In the genomic region with DNA sequence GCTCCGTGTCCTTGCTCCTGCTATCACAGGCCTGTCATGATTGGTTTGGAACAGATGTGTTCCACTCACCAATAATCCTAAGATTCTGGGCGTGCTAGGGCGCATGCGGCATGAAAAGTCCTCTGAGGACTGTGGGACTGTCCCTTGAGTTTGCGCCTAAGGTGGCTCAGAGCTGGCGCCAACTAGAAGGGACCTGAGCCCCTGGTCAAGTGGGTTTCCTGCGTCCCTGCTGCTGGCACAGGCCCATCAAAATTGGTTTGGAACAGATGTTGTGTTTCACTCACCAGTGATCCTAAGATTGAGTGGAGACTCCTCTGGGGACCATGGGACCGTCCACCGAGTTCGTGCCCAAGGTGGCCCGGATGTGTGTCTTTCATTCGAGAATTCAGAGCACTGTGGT, we compare ENCODE assay signal across 21 mouse cellular contexts. TPM values are rescaled to one million over a fixed set of nuclear protein-coding genes. Genes with fewer than 3 reads are reported as not detected.
"Had no signal": no experiment of that assay in that cellular context is flagged by ENCODE, and none has a peak within 500 bp of the region (broad histone marks: within the 10 kb centered on the region; RNA-seq: fewer than 3 reads in every experiment).

No protein-coding gene starts in this region.

- H3K9me3 ChIP-seq: neural tube, embryonic 12.5 days; neural tube, embryonic 13.5 days; neural tube, embryonic 15.5 days; stomach, embryonic 15.5 days had no signal

- H3K27ac ChIP-seq: neural tube, embryonic 12.5 days; neural tube, embryonic 13.5 days; neural tube, embryonic 15.5 days; stomach, embryonic 15.5 days; stomach, postnatal 0 days had no signal

- DNase-seq: retina, postnatal 1 day; right cerebral cortex, adult 18-20 months; right cerebral cortex, postnatal 14 days; right cerebral cortex, postnatal 25 days; right cerebral cortex, postnatal 4 days; spleen, adult 18-20 months; thymus, adult 18-20 months; thymus, adult 2 months; thymus, postnatal 14 days; thymus, postnatal 25 days; thymus, postnatal 36 days; thymus, postnatal 4 days had no signal

- H3K36me3 ChIP-seq: neural tube, embryonic 12.5 days; neural tube, embryonic 13.5 days; neural tube, embryonic 15.5 days; stomach, embryonic 15.5 days had no signal

- H3K27me3 ChIP-seq: neural tube, embryonic 12.5 days; neural tube, embryonic 13.5 days; neural tube, embryonic 15.5 days; stomach, embryonic 15.5 days had no signal

- H3K4me1 ChIP-seq: neural tube, embryonic 12.5 days; neural tube, embryonic 13.5 days; neural tube, embryonic 15.5 days; stomach, embryonic 15.5 days had no signal

- H3K4me3 ChIP-seq: neural tube, embryonic 12.5 days; neural tube, embryonic 13.5 days; neural tube, embryonic 15.5 days; stomach, embryonic 15.5 days had no signal

- H3K9ac ChIP-seq: neural tube, embryonic 12.5 days; neural tube, embryonic 13.5 days; neural tube, embryonic 15.5 days; stomach, embryonic 15.5 days had no signal

- H3K4me2 ChIP-seq: neural tube, embryonic 12.5 days; neural tube, embryonic 13.5 days; neural tube, embryonic 15.5 days; stomach, embryonic 15.5 days had no signal

RNA-seq across cellular contexts. Expression of gene Mmp13, which starts 17.6 kb away (rescaled TPM):
- polyA plus RNA-seq: neural tube, embryonic 12.5 days; neural tube, embryonic 13.5 days; neural tube, embryonic 14.5 days; stomach, embryonic 14.5 days; testis, adult 2 months had no signal

RNA-seq across cellular contexts. Expression of gene Mmp12, which starts 54.3 kb away (rescaled TPM):
- polyA plus RNA-seq: neural tube, embryonic 12.5 days; neural tube, embryonic 13.5 days; neural tube, embryonic 14.5 days; stomach, embryonic 14.5 days; stomach, embryonic 16.5 days; testis, adult 2 months had no signal
